Mouse (Mus musculus): Measurements from ENCODE around the gene Dkkl1.

- no peak for TF ChIP-seq CTCF (conservative IDR thresholded peaks at IDR 0.05; ENCODE audit: low read length)
- TF ChIP-seq NANOG (IDR thresholded peaks at IDR 0.05; ENCODE audit: borderline replicate concordance, low read length): no peak
Observed at GRCm38 (mm10) chr7:45182606-45183005, 29.3 kb downstream of the Dkkl1 start.
